In the genomic region with DNA sequence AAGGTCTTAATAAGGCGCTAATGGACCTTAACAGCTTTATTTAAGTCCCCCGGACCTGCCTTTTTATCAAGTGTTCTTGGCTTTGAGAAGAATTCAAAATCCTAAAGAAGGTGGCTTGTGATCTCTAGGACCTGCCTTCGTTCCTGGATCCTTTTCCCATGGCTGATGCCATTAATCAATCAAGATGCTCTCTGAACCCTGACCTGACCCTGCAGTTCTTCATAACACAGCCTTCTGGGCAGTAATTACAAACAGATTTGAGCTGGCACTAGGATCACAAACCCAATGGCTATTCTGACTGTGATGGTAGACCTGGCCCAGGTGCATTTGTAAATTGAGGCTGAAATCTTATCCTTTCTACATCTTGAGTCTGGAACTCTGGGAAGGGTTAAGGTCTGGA, we compare ENCODE assay signal across 12 mouse cellular contexts.
"Had no signal": no experiment of that assay in that cellular context is flagged by ENCODE, and none has a peak within 500 bp of the region (broad histone marks: within the 10 kb centered on the region; RNA-seq: fewer than 3 reads in every experiment).

No protein-coding gene starts in this region.

- H3K4me3 ChIP-seq: left cerebral cortex, adult 2 months; limb, embryonic 15.5 days; midbrain, embryonic 10.5 days had no signal

- H3K4me1 ChIP-seq: midbrain, embryonic 10.5 days had no signal

- DNase-seq: kidney, adult 11 months; kidney, adult 9 months; kidney, postnatal 14 days; lung, adult 18-20 months; lung, postnatal 36 days; midbrain, embryonic 14.5 days; thymus, adult 18-20 months; thymus, postnatal 14 days had no signal

- H3K27me3 ChIP-seq: limb, embryonic 15.5 days had no signal

- H3K36me3 ChIP-seq: limb, embryonic 15.5 days; midbrain, embryonic 10.5 days had no signal

- H3K27ac ChIP-seq: left cerebral cortex, adult 2 months; limb, embryonic 15.5 days; liver, embryonic 14.5 days; midbrain, embryonic 10.5 days had no signal

- H3K4me2 ChIP-seq: limb, embryonic 15.5 days had no signal

- H3K9ac ChIP-seq: limb, embryonic 15.5 days; liver, embryonic 14.5 days had no signal

- H3K9me3 ChIP-seq: limb, embryonic 15.5 days; midbrain, embryonic 10.5 days had no signal
